Mouse (Mus musculus) lung, postnatal 4 days (tissue): ENCODE measurements at regions not wholly inside any gene's neighbourhood (a gene's known extent, or its start where the extent isn't known, plus 50 kb on each side); places are given as distances from the start of the nearest gene placed in this dataset.

Source experiments
- DNase-seq, 2 experiments: peaks; one replicate each; pipeline ENCODE4 v3.0.0; 2021

DNA sequence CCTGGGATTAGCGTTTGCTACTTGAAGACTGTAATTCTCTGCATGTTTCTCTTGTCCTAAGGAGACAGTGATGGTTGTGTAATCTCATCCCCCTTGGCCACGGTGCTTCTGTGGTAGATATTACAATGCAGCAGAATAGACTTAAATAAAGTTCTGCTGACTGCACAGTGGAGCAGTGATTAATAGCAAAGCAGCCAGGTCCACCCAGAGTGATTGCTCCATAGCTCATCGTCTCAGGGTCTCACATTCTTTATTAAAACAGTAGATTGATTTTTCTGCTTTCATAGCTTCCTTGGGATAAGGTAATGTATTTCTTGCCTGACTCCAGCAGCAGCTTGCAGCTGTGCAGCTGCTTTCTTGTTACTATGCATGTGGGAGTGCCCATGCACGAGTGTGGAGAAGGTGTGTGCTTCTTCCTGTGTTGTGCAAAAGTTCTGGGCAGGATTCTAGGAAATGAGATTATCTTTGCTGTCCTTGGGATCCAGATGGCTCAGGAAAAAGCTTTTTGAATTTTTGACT lies 169.9 kb upstream of the Plppr1 start:
- no peak for DNase-seq

DNA sequence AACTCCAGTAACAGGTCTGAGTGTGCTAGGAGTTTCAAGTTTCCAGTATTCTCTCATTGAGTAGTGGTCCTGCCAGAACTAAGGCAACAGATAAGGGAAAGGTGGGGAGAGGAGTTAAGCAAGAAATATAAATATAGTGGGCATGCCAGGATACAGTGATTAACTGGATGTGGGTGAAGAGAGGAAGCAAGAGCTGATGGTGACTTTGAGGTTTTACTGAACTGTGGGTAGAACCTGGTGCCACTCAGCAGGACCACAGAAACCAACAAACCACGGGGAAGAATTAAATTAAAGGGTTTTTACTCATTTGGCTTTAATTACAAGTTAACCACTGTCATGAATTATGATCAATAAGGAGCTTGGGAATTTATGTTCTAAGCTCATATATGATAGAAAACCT lies 154.5 kb upstream of the Plppr1 start:
- DNase-seq = no peak

- no peak for DNase-seq
These were observed 153.7 kb upstream of the Plppr1 start for GRCm38 (mm10) chr4:48905196-48905867.

DNA sequence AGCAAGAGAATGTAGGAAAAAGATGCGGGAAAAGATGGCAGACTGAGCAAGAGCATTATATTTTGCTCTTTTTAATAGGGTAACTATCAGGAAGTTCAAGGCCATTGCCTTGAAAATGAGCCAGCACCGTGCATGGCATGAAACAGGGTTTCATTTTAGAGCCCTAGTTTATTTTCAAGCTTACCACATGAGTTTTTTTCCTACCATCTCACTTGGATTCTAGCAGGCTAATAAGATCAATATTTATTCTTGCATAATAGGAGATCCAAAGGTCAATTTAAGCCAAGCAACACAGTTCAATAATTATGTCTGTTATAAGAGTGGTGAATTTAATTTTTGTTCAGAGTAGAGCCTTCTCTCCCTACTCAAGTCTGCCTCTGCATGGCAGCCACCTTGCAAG lies 149.9 kb upstream of the Plppr1 start:
- DNase-seq = no peak

DNA sequence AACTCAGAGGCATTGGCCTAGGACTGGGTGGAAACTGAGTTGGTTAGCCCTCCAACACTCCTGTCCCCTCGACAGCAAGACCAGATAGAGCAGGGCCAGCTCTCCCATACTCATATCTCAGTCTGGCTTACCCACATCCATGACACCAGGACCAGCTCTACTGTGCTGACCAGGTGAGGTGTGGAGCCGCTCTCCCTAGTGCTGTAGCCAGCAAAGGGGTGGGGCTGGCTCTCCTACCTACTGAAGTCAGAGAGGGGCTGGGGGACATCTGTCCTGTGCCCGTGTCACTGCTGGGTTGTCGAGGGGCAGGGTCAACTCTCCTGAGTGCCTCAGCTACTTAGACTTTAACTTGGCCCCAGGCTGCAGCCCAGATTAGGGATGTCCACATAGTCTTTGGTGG lies 145.8 kb upstream of the Plppr1 start:
- no peak for DNase-seq

DNA sequence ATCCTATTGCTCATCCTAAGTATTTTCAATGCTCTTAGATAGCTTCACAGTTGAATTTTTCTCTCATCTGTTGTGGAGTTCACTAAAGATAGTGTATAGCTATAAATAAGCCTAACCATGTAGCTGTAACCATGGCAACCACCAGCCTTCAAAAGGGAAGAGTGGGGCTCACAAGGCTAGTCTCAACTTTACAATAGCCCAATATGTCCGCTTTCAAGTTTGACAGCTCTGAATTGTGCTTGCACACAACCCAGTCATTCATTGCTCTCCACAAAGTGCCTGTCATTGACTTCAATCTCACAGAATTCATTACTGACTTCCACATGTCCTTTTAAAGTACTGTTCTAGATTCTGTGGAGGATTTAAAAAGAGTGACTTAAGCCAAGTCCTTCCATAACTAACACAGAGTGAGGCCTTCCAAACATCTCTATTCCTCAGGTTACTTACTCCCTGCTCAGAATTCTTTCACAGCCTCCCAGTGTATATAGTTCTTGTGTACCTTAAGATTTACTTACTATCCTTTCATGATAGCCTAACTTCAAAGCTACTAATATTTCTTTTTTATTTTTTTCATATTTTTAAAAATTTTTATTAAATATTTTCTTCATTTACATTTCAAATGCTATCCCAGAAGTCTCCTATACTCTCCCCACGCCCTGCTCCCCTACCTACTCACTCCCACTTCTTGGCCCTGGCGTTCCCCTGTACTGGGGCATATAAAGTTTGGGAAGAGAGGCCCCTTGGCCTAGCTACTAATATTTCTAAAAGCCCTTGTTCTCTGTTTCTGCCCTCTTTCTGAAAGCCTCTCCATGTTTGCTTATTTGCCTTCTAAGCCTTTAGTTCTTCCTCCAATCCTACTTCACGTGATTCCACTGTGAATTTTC lies 134.3 kb upstream of the Plppr1 start:
- DNase-seq = no peak

DNA sequence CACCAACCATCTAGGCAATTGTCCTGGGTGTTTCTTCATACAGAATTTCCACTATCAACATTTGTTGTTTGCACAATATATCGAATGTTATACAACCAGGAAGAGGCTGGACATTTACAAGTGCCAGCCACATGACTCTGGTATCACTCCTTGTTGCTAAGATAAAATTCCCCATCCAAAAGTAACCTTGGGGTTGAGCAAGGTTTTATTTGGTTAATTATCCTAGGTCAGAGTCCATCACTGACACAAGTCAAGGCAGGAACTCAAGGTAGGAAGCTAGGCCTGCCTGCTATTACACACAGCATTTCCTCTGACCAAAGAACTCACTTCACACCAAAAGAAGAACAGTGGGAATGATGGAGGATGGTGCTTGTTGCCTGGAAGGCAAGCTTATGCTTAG lies 120.7 kb upstream of the Plppr1 start:
- DNase-seq = no peak

DNA sequence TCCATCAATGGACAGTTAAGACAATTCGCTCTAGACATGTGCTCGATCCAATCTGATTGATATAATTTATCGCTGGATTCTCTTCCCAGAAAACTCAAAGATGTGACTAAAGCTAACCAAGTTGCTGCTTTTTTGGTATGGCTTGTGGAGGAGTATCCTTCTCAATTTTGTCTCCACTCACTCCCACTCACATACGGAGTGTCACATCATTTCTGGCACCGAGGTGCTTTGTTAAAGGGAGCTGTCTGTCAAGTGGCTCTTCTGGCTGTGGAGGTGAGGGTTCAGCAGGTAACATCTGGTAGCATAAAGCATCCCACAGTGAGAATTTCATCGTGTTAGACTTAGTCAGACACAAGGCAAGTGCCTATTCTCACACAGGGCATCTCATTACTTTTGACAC lies 120.2 kb upstream of the Plppr1 start:
- no peak for DNase-seq

GRCm38 (mm10) chr4:48945266-48945818 lies 113.7 kb upstream of the Plppr1 start:
- DNase-seq = no peak

DNA sequence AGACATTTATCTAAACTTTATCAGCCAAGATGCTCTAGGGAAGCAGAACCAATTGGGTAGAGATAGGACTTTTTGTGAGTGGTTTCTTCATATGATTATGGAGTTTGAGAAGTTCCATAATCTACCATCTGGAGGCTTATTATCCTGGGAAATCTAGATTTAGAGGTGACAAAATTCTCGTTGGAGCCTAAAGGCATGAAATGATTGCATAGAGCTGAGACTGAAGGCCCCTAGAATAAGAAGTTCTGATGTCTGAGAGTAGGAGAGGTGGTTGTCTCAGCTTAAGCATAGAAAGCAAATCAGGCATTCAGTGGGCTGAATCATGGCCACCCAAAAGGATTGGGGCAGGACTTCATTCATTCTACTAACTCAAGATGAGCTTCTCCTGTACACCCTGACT lies 106.1 kb upstream of the Plppr1 start:
- DNase-seq = no peak

GRCm38 (mm10) chr4:48975810-48976209 lies 83.3 kb upstream of the Plppr1 start:
- DNase-seq = no peak

DNA sequence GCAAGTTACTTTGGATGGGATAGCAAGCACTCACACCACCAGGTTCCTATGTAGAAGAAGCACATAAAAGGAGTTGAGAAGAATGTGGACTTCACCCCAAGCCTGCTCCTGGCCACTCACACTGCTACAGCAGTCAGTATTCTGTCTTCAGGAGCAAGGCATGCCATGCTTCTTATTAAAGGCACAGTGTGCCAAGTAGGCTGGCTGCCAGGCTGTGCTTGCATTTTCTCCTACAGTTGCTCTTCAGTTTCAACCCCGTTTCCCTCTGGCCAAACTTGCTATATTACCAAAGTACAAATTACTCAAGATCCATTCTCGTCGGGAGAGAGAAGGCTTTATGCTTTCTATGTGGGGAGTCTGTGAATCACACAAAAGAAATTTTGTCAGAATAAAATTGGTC lies 67.1 kb upstream of the Plppr1 start:
- DNase-seq = no peak
